Mouse (Mus musculus): ENCODE measurements at regions not wholly inside any gene's neighbourhood (a gene's known extent, or its start where the extent isn't known, plus 50 kb on each side); places are given as distances from the start of the nearest gene placed in this dataset.

GRCm38 (mm10) chr1:155014944-155015343 lies 84.5 kb downstream of the Ier5 start:
- TF ChIP-seq ZC3H11A (IDR thresholded peaks at IDR 0.05; ENCODE audit: borderline replicate concordance, low read depth, low read length) (no peak), HCFC1 (IDR thresholded peaks at IDR 0.05; ENCODE audit: borderline replicate concordance, insufficient read depth, low read length) (no peak), MAFK (IDR thresholded peaks at IDR 0.05; ENCODE audit: insufficient read depth, low read depth, low read length) (no peak)
